Mouse (Mus musculus): ENCODE measurements at regions not wholly inside any gene's neighbourhood (a gene's known extent, or its start where the extent isn't known, plus 50 kb on each side); places are given as distances from the start of the nearest gene placed in this dataset.

DNA sequence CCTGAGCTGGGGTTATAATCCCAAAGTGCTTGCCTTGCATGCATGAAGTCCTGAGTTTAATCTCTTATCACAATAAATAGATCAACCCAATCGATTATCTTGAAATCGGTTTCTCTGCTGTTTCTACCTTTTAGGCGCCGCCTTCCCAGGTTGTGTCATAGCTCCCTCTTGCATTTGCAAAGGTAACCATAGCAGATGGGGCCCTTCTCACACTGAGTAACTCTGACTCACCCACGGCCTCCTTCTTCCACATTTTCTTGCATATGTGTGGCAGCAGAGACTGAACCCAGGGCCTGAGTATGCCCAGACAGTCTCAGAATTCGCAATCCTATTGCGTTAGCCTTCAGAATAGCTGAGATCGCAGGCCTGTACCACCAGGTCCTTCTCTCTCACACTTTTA is 570.7 kb upstream of the Gm10131 start:
- ATAC-seq (replicated peaks; ENCODE audit: low FRiP score) = no peak
- Histone ChIP-seq H3K9ac (ENCODE audit: low read depth, low read length) (no peak overlapping the region), H3K9me3 (ENCODE audit: control insufficient read depth, low read length) (no peaks in the 10 kb centered on the region), H3K4me1 (replicated peaks; ENCODE audit: control insufficient read depth, insufficient read depth, low read length) (no peaks in the 10 kb centered on the region), H3K27me3 (replicated peaks; ENCODE audit: control insufficient read depth, insufficient read depth, low read length) (0 out of 2 replicates have a peak, but pooled peaks cover 3% of the 10 kb centered on the region), H3K36me3 (ENCODE audit: control insufficient read depth, insufficient read depth, low read length) (no peaks in the 10 kb centered on the region), H3K4me3 (ENCODE audit: low read depth, low read length) (no peak overlapping the region), H3K27ac (ENCODE audit: low read depth, low read length) (no peak overlapping the region), H3K4me2 (no peak overlapping the region)
- DNase-seq (ENCODE audit: low spot score) = no peak
- 83% methylated on average over 8 of the region's 8 CpGs for WGBS

- no peak for ATAC-seq (replicated peaks; ENCODE audit: low FRiP score)
- WGBS = 43% methylated on average over 14 of the region's 14 CpGs
- no peaks in the 10 kb centered on the region for H3K27me3 ChIP-seq (replicated peaks; ENCODE audit: control insufficient read depth, insufficient read depth, low read length)
- no peaks in the 10 kb centered on the region for H3K4me1 ChIP-seq (replicated peaks; ENCODE audit: control insufficient read depth, insufficient read depth, low read length)
- no peak overlapping the region for H3K27ac ChIP-seq (ENCODE audit: low read depth, low read length)
- no peak for DNase-seq (ENCODE audit: low spot score)
- H3K4me3 ChIP-seq (ENCODE audit: low read depth, low read length) = no peak overlapping the region
- no peaks in the 10 kb centered on the region for H3K9me3 ChIP-seq (ENCODE audit: control insufficient read depth, low read length)
- H3K4me2 ChIP-seq = no peak overlapping the region
- no peak overlapping the region for H3K9ac ChIP-seq (ENCODE audit: low read depth, low read length)
- H3K36me3 ChIP-seq (ENCODE audit: control insufficient read depth, insufficient read depth, low read length) = no peaks in the 10 kb centered on the region
Observed at GRCm38 (mm10) chr8:34679565-34680291, 568.2 kb upstream of the Gm10131 start.

- 92% methylated on average over 8 of the region's 8 CpGs for WGBS
- Histone ChIP-seq H3K27ac (ENCODE audit: low read depth, low read length) (no peak overlapping the region), H3K4me1 (replicated peaks; ENCODE audit: control insufficient read depth, insufficient read depth, low read length) (no peaks in the 10 kb centered on the region), H3K27me3 (replicated peaks; ENCODE audit: control insufficient read depth, insufficient read depth, low read length) (no peaks in the 10 kb centered on the region), H3K9me3 (ENCODE audit: control insufficient read depth, low read length) (no peaks in the 10 kb centered on the region), H3K9ac (ENCODE audit: low read depth, low read length) (no peak overlapping the region), H3K36me3 (ENCODE audit: control insufficient read depth, insufficient read depth, low read length) (no peaks in the 10 kb centered on the region), H3K4me2 (no peak overlapping the region), H3K4me3 (ENCODE audit: low read depth, low read length) (no peak overlapping the region)
- DNase-seq (ENCODE audit: low spot score) (no peak), ATAC-seq (replicated peaks; ENCODE audit: low FRiP score) (no peak)
Observed at GRCm38 (mm10) chr8:34678879-34679278, 567.3 kb upstream of the Gm10131 start.

GRCm38 (mm10) chr8:34671716-34672115 is 560.2 kb upstream of the Gm10131 start:
- Histone ChIP-seq H3K27me3 (replicated peaks; ENCODE audit: control insufficient read depth, insufficient read depth, low read length) (no peaks in the 10 kb centered on the region), H3K9ac (ENCODE audit: low read depth, low read length) (0 out of 2 replicates have a peak overlapping the region, but pooled peaks have one; percentile 30), H3K4me1 (replicated peaks; ENCODE audit: control insufficient read depth, insufficient read depth, low read length) (peaks cover 14% of the 10 kb centered on the region), H3K27ac (ENCODE audit: low read depth, low read length) (peak overlapping the region; percentile 71), H3K36me3 (ENCODE audit: control insufficient read depth, insufficient read depth, low read length) (no peaks in the 10 kb centered on the region), H3K4me3 (ENCODE audit: low read depth, low read length) (no peak overlapping the region), H3K4me2 (peak overlapping the region; percentile 22), H3K9me3 (ENCODE audit: control insufficient read depth, low read length) (no peaks in the 10 kb centered on the region)
- DNase-seq (ENCODE audit: low spot score) = peak; percentile 36
- peak; percentile 58 for ATAC-seq (replicated peaks; ENCODE audit: low FRiP score)
- WGBS = 12% methylated on average over 3 of the region's 3 CpGs

DNA sequence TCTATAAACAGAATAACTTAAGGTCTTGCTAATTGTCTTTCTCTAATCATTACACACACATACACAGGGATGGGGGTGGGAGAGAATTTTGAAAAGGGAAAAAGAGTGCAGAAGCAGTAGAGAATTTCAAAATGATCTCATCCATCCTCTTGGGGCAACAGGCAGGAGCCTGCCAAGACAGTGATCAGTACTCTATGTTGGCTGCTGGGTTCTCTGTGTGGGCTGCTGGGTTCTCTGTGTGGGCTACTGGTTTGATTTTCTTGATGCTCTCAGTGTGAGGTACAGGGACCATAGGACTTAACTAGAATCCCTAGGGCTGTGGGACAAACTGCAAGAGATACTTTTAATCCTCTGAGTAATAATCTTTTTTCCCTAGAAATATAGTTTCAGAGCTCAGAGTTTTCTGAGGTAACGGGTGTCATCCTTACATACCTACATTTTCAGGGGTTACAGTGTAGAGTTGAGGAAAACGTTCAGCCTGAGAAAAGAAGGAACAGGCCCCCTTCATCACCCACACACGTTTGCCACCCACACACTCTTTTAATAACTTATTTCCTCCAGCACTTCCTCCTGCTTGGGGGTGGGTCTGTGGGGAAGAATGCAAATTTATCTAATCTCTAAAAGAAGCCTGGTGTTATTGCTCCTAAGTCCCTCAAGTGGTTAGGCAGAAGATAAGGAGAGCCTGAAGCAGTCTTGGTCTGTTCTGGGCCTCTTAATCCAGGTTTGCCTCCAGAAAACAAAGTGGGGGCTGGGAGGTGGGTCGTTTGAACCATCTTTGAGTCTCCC is 559.6 kb upstream of the Gm10131 start:
- H3K4me2 ChIP-seq = peak overlapping the region; percentile 22

DNA sequence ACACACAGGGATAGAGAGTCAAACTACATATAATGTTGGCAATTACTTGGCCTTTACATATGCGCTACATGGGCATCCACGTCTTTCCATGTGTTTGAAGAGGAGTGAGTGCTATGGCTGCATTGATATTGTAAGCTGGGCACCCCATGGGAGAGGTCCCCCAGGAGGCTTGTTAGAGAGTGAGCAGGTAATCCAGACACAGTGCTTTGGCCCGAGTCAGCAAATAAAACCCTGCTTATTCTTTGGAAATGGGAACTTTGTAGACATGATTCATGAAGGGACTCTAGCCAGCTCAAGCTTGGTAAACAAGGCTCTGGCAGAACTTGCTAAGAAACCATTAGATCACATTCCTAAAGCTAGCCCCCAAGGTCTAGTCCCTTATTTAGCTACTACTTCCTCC is 557.6 kb upstream of the Gm10131 start:
- Histone ChIP-seq H3K27me3 (replicated peaks; ENCODE audit: control insufficient read depth, insufficient read depth, low read length) (no peaks in the 10 kb centered on the region), H3K36me3 (ENCODE audit: control insufficient read depth, insufficient read depth, low read length) (no peaks in the 10 kb centered on the region), H3K9ac (ENCODE audit: low read depth, low read length) (no peak overlapping the region), H3K9me3 (ENCODE audit: control insufficient read depth, low read length) (no peaks in the 10 kb centered on the region), H3K4me1 (replicated peaks; ENCODE audit: control insufficient read depth, insufficient read depth, low read length) (peaks cover 14% of the 10 kb centered on the region), H3K27ac (ENCODE audit: low read depth, low read length) (no peak overlapping the region), H3K4me3 (ENCODE audit: low read depth, low read length) (no peak overlapping the region), H3K4me2 (no peak overlapping the region)
- no peak for DNase-seq (ENCODE audit: low spot score)
- 89% methylated on average over 3 of the region's 3 CpGs for WGBS
- ATAC-seq (replicated peaks; ENCODE audit: low FRiP score) = no peak

More for the DNA sequence above, 559.6 kb upstream of the Gm10131 start:
- Histone ChIP-seq H3K4me3 (ENCODE audit: low read depth, low read length) (no peak overlapping the region), H3K36me3 (ENCODE audit: control insufficient read depth, insufficient read depth, low read length) (no peaks in the 10 kb centered on the region), H3K9ac (ENCODE audit: low read depth, low read length) (0 out of 2 replicates have a peak overlapping the region, but pooled peaks have one; percentile 30), H3K27ac (ENCODE audit: low read depth, low read length) (peak overlapping the region; percentile 71), H3K27me3 (replicated peaks; ENCODE audit: control insufficient read depth, insufficient read depth, low read length) (no peaks in the 10 kb centered on the region), H3K9me3 (ENCODE audit: control insufficient read depth, low read length) (no peaks in the 10 kb centered on the region), H3K4me1 (replicated peaks; ENCODE audit: control insufficient read depth, insufficient read depth, low read length) (peaks cover 14% of the 10 kb centered on the region)
- no peak for DNase-seq (ENCODE audit: low spot score)
- ATAC-seq (replicated peaks; ENCODE audit: low FRiP score) = peak; percentile 90
- WGBS = 20% methylated on average over 4 of the region's 4 CpGs

- H3K27me3 ChIP-seq (replicated peaks; ENCODE audit: control insufficient read depth, insufficient read depth, low read length) = no peaks in the 10 kb centered on the region
- no peak for DNase-seq (ENCODE audit: low spot score)
- no peaks in the 10 kb centered on the region for H3K9me3 ChIP-seq (ENCODE audit: control insufficient read depth, low read length)
- H3K9ac ChIP-seq (ENCODE audit: low read depth, low read length) = no peak overlapping the region
- no peak overlapping the region for H3K27ac ChIP-seq (ENCODE audit: low read depth, low read length)
- no peak for ATAC-seq (replicated peaks; ENCODE audit: low FRiP score)
- 86% methylated on average over 4 of the region's 4 CpGs for WGBS
- no peaks in the 10 kb centered on the region for H3K4me1 ChIP-seq (replicated peaks; ENCODE audit: control insufficient read depth, insufficient read depth, low read length)
- no peaks in the 10 kb centered on the region for H3K36me3 ChIP-seq (ENCODE audit: control insufficient read depth, insufficient read depth, low read length)
- H3K4me2 ChIP-seq = no peak overlapping the region
- H3K4me3 ChIP-seq (ENCODE audit: low read depth, low read length) = no peak overlapping the region
Observed at GRCm38 (mm10) chr8:34664429-34664828, 552.9 kb upstream of the Gm10131 start.

DNA sequence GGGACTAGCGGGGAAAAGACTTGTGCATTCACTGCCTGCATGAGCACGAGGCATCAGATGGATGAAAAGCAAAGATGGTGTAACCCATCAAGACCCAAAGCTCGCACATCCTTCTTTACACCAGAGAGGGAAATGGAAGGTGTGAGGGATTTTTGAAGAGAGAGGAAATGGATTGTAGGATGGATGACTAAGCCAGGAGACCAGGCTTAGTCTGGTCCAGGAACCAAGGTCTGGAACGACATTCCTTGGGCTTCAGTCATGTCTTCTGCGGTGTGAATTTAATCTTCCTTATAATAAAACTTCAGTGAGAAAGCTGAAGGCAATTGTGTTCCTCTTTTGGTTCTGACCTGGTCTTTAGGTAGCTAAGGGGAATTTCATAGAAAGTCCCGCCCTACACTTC is 551.0 kb upstream of the Gm10131 start:
- Histone ChIP-seq H3K9ac (ENCODE audit: low read depth, low read length) (no peak overlapping the region), H3K36me3 (ENCODE audit: control insufficient read depth, insufficient read depth, low read length) (no peaks in the 10 kb centered on the region), H3K4me2 (no peak overlapping the region), H3K4me1 (replicated peaks; ENCODE audit: control insufficient read depth, insufficient read depth, low read length) (no peaks in the 10 kb centered on the region), H3K27ac (ENCODE audit: low read depth, low read length) (no peak overlapping the region), H3K27me3 (replicated peaks; ENCODE audit: control insufficient read depth, insufficient read depth, low read length) (no peaks in the 10 kb centered on the region), H3K4me3 (ENCODE audit: low read depth, low read length) (no peak overlapping the region), H3K9me3 (ENCODE audit: control insufficient read depth, low read length) (no peaks in the 10 kb centered on the region)
- WGBS = 89% methylated on average over 6 of the region's 6 CpGs
- DNase-seq (ENCODE audit: low spot score) = no peak
- ATAC-seq (replicated peaks; ENCODE audit: low FRiP score) = no peak

Data from liver, embryonic 11.5 days (tissue).